Mouse (Mus musculus) erythroblast, embryonic 14.5 days (primary cell): ENCODE results near the gene Mansc1.

ENCODE experiments used
- GATA1 ChIP-seq: IDR thresholded peaks from 2 replicates; pipeline ENCODE4 v1.6.1; 2012; ENCODE audit warnings: low read length, inconsistent platforms, mixed read lengths
- TAL1 ChIP-seq: IDR thresholded peaks from 3 replicates; pipeline ENCODE4 v1.6.1; 2012; ENCODE audit warnings: low read length, inconsistent platforms, mixed read lengths

- TF ChIP-seq GATA1 (no peak), TAL1 (no peak)
Measured at GRCm38 (mm10) chr6:134626564-134626963, 5.7 kb downstream of the Mansc1 start.
